In genomic region chr7:68209039-68209438, GRCm38 (mm10) we compare ENCODE assay signal across 13 mouse cellular contexts. TPM values are rescaled to one million over a fixed set of nuclear protein-coding genes. Genes with fewer than 3 reads are reported as not detected.
"Had no signal": no experiment of that assay in that cellular context is flagged by ENCODE, and none has a peak within 500 bp of the region (broad histone marks: within the 10 kb centered on the region; RNA-seq: fewer than 3 reads in every experiment).

No protein-coding gene starts in this region.

- ATAC-seq: midbrain, embryonic 16.5 days had no signal

- H3K27me3 ChIP-seq: kidney, embryonic 15.5 days; limb, embryonic 13.5 days; megakaryocyte, embryonic 14.5 days; midbrain, embryonic 12.5 days had no signal

- DNase-seq: kidney, adult 2 months; kidney, postnatal 14 days; layer of hippocampus, postnatal 36 days; left cerebral cortex, postnatal 4 days; lung, adult 18-20 months; lung, postnatal 36 days; right cerebral cortex, adult 18-20 months; thymus, postnatal 36 days had no signal

RNA-seq across cellular contexts. Expression of gene Pgpep1l, which starts 55.0 kb away (rescaled TPM):
- total RNA-seq: left cerebral cortex, postnatal 4 days had no signal
